Mouse (Mus musculus) CH12.LX (cell line): Measurements from ENCODE around the gene Xpr1. TPM values are rescaled to one million over a fixed set of nuclear protein-coding genes. Genes with fewer than 3 reads are reported as not detected.

Experiments used
- DNase-seq: peaks from one replicate; pipeline ENCODE4 v3.0.0-alpha.2; 2013; ENCODE audit errors: extremely low read depth
- H3K27ac ChIP-seq: 2 replicates; pipeline ENCODE4 v1.5.1; 2012; ENCODE audit warnings: low read depth, mild to moderate bottlenecking, control low read depth, moderate library complexity; ENCODE audit not compliant: insufficient read depth
- H3K27me3 ChIP-seq: replicated peaks from 2 replicates; pipeline ENCODE3; 2012; ENCODE audit warnings: inconsistent platforms
- H3K36me3 ChIP-seq, 2 experiments: replicated peaks in 1 of 2; 2 replicates each; pipeline versions ENCODE3 to v1.6.1; 2012; ENCODE audit warnings: inconsistent platforms in 1 of 2, low read length in 1 of 2, mild to moderate bottlenecking in 1 of 2, mixed read lengths in 1 of 2, moderate library complexity in 1 of 2; ENCODE audit not compliant: control insufficient read depth in 1 of 2, insufficient read depth in 1 of 2
- H3K4me1 ChIP-seq, 2 experiments: 2 replicates each; pipeline ENCODE4 v1.6.1; 2012; ENCODE audit warnings: inconsistent platforms in 1 of 2, moderate library complexity in 1 of 2; ENCODE audit not compliant: insufficient read depth in 2 of 2, control insufficient read depth in 1 of 2
- H3K4me2 ChIP-seq: 2 replicates; pipeline ENCODE4 v1.6.1; 2012; ENCODE audit warnings: low read depth, mild to moderate bottlenecking, control low read depth; ENCODE audit not compliant: poor library complexity, insufficient read depth, severe bottlenecking
- H3K4me3 ChIP-seq, 3 experiments: fragments of 150-350 bp in 1 of 3; sonication (generic) in 1 of 3; replicated peaks in 1 of 3; 2 replicates each; pipeline versions ENCODE3 to v1.5.1; 2011 to 2012; ENCODE audit warnings: low read depth in 2 of 3, low read length in 2 of 3, mild to moderate bottlenecking in 2 of 3, moderate library complexity in 2 of 3, control low read depth in 1 of 3, improper control_type of control experiment in 1 of 3, inconsistent platforms in 1 of 3, mixed read lengths in 1 of 3; ENCODE audit not compliant: poor library complexity in 1 of 3
- H3K79me2 ChIP-seq: replicated peaks from 2 replicates; pipeline ENCODE4 v1.6.1; 2012; ENCODE audit warnings: mild to moderate bottlenecking, moderate library complexity; ENCODE audit not compliant: control insufficient read depth, poor library complexity, insufficient read depth, severe bottlenecking; ENCODE audit errors: extremely low read depth
- H3K9ac ChIP-seq: 2 replicates; pipeline ENCODE4 v1.6.1; 2012; ENCODE audit warnings: low read depth, mild to moderate bottlenecking, control low read depth, moderate library complexity; ENCODE audit not compliant: insufficient read depth
- H3K9me3 ChIP-seq: replicated peaks from 2 replicates; pipeline ENCODE3; 2012; ENCODE audit warnings: low read length, inconsistent platforms, mixed read lengths
- BHLHE40 ChIP-seq: IDR thresholded peaks from 2 replicates; pipeline ENCODE4 v1.6.1; 2011; ENCODE audit warnings: mild to moderate bottlenecking, low read depth, low read length, improper control_type of control experiment
- CHD2 ChIP-seq: IDR thresholded peaks from 2 replicates; pipeline ENCODE4 v1.6.1; 2011; ENCODE audit warnings: low read length, improper control_type of control experiment
- ELF1 ChIP-seq: IDR thresholded peaks from 2 replicates; pipeline ENCODE4 v1.6.1; 2014; ENCODE audit warnings: low read depth, mild to moderate bottlenecking, inconsistent platforms, low read length, improper control_type of control experiment
- EP300 ChIP-seq: IDR thresholded peaks from 2 replicates; pipeline ENCODE4 v1.6.1; 2011; ENCODE audit warnings: low read length, improper control_type of control experiment
- HCFC1 ChIP-seq: IDR thresholded peaks from 2 replicates; pipeline ENCODE4 v1.6.1; 2012; ENCODE audit warnings: low read depth, mild to moderate bottlenecking, inconsistent platforms, low read length, improper control_type of control experiment
- MAFK ChIP-seq: IDR thresholded peaks from 2 replicates; pipeline ENCODE4 v1.6.1; 2011; ENCODE audit warnings: low read length, improper control_type of control experiment; ENCODE audit not compliant: insufficient replicate concordance
- MAX ChIP-seq: IDR thresholded peaks from 2 replicates; pipeline ENCODE4 v1.6.1; 2011; ENCODE audit warnings: low read length, improper control_type of control experiment
- MAZ ChIP-seq: IDR thresholded peaks from 2 replicates; pipeline ENCODE4 v1.6.1; 2012; ENCODE audit warnings: low read depth, mild to moderate bottlenecking, inconsistent platforms, low read length, improper control_type of control experiment, moderate library complexity
- MEF2A ChIP-seq: IDR thresholded peaks from 2 replicates; pipeline ENCODE4 v1.6.1; 2014; ENCODE audit warnings: low read depth, mild to moderate bottlenecking, inconsistent platforms, low read length, improper control_type of control experiment, borderline replicate concordance
- PAX5 ChIP-seq: IDR thresholded peaks from 2 replicates; pipeline ENCODE4 v1.6.1; 2012; ENCODE audit warnings: low read length, inconsistent platforms, mixed read lengths
- SIN3A ChIP-seq: IDR thresholded peaks from 2 replicates; pipeline ENCODE4 v1.6.1; 2012; ENCODE audit warnings: low read length, improper control_type of control experiment, inconsistent platforms
- TCF12 ChIP-seq: IDR thresholded peaks from 2 replicates; pipeline ENCODE4 v1.6.1; 2014; ENCODE audit warnings: low read depth, mild to moderate bottlenecking, inconsistent platforms, low read length, improper control_type of control experiment
- USF2 ChIP-seq: conservative IDR thresholded peaks from 2 replicates; pipeline ENCODE4 v1.6.1; 2011; ENCODE audit warnings: low read depth, low read length, improper control_type of control experiment
- ZC3H11A ChIP-seq: IDR thresholded peaks from 2 replicates; pipeline ENCODE4 v1.6.1; 2012; ENCODE audit warnings: low read depth, mild to moderate bottlenecking, inconsistent platforms, low read length, improper control_type of control experiment
- ZNF384 ChIP-seq: IDR thresholded peaks from 2 replicates; pipeline ENCODE4 v1.6.1; 2012; ENCODE audit warnings: low read depth, low read length, improper control_type of control experiment, inconsistent platforms
- dilution Hi-C: fragments of 300-500 bp; cut with MboI; formaldehyde crosslinking; loops from 2 replicates; pipeline ENCODE4 v1.14.3; 2020; ENCODE audit warnings: low sequenced_read_pairs; ENCODE audit not compliant: extremely low pct_unique_long_range_greater_than_20kb, extremely low pct_ligation_motif_present
- in situ Hi-C: fragments of 300-500 bp; cut with MboI; formaldehyde crosslinking; loops from 3 replicates; pipeline ENCODE4 v1.14.3; 2019; ENCODE audit warnings: low sequenced_read_pairs, low pct_ligation_motif_present, low pct_unique_long_range_greater_than_20kb, mixed read lengths
- polyA plus RNA-seq: library from polyadenylated mRNA; unstranded; fragments of >175 nt; gene quantifications from 2 replicates; pipeline ENCODE4 v1.2.1, GENCODE M21; 2012; ENCODE audit warnings: low read depth; ENCODE audit not compliant: insufficient read length
- total RNA-seq, 2 experiments: library from RNA; depleted of rRNA; stranded (reverse); fragments of 300-350 nt in 1 of 2; fragments of >200 nt in 1 of 2; gene quantifications; 2 replicates each; pipeline ENCODE4 v1.2.3; 2012 to 2014

Xpr1 gene
- total and polyA plus RNA-seq, 3 experiments = 7.7 to 13.1 (median 9.6) TPM

DNA sequence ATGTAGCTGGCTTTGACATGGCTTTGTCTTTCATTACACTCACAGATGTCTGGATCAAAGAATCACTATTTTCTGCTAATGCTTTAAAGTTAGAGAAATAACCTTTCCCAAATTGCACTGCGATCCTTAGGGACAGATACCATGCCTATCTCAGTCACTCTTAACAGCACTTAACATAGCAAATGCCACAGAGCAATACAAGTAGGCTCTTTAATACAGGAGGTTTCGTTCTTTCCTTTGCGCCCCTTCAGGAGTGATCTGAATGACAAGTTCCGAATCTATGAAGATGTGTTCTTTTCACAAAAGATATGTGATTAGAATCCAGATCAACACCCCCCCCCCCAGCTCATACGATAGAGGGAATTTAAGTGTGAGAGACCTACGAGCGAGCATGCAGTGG is 12.1 kb upstream of the Xpr1 start:
- in situ Hi-C loops = no loop called here
- H3K9me3 ChIP-seq = peaks cover 4% of the 10 kb centered on the region
- dilution Hi-C loops = no loop called here

DNA sequence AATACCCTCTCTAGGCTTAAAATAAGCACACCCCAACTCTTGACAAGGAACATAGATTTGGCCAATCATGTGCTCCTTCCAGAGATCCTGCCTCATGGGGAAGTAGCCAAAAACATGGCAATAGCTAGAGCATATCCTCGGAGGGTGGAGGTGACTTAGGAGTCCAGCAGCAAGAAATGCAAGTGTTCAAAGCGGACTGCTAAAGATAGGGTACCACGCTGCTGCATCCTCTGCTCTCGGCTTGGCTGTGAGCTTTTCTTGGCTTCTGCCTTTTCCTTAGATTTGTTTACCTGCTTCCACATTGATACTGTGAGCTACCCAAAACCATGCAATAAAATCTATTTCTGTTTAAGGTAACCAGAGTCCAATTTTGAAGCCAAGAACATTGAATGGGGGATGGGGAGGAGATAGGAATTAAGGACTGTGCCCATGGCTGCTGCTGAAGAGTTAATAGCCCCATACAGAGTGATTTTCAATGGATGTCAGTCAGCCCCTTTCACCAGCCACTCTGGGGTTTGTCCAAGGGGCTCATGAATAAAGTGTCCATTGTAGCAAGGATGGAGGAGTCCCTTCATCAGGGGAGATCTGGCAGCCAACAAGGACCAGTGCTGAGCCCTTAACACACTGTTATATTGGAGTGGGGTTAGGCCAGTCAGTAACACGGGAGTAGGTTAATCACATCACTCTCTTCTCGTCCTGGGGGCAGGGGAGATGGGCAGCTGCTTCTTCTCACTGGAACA is 10.1 kb upstream of the Xpr1 start:
- in situ Hi-C loops = no loop called here
- DNase-seq = no peak
- H3K4me2 ChIP-seq = no peak overlapping the region
- no peaks in the 10 kb centered on the region for H3K27me3 ChIP-seq
- H3K4me1 ChIP-seq = peaks cover 0 to 13% of the 10 kb centered on the region in 2 experiments; a peak in 3 of 4 replicates
- no peaks in the 10 kb centered on the region for H3K79me2 ChIP-seq
- dilution Hi-C loops = no loop called here
- no peak overlapping the region for H3K9ac ChIP-seq
- H3K36me3 ChIP-seq = no peaks in the 10 kb centered on the region
- TF ChIP-seq MAFK (no peak), ZC3H11A (no peak), USF2 (no peak), BHLHE40 (no peak), CHD2 (no peak), ELF1 (no peak)
- peaks cover 4% of the 10 kb centered on the region for H3K9me3 ChIP-seq
- no peak overlapping the region for H3K27ac ChIP-seq
- H3K4me3 ChIP-seq = no peak overlapping the region

More for the DNA sequence above, 12.1 kb upstream of the Xpr1 start:
- no peak for DNase-seq
- no peak overlapping the region for H3K27ac ChIP-seq
- H3K9ac ChIP-seq = no peak overlapping the region
- H3K36me3 ChIP-seq = no peaks in the 10 kb centered on the region
- H3K4me2 ChIP-seq = no peak overlapping the region
- TF ChIP-seq MEF2A (no peak), TCF12 (no peak), MAZ (no peak), BHLHE40 (no peak), ZNF384 (no peak), HCFC1 (no peak), EP300 (no peak), USF2 (no peak), PAX5 (no peak), SIN3A (no peak), ZC3H11A (no peak), MAX (no peak)
- no peaks in the 10 kb centered on the region for H3K27me3 ChIP-seq
- H3K79me2 ChIP-seq = no peaks in the 10 kb centered on the region
- no peak overlapping the region for H3K4me3 ChIP-seq
- peaks cover 0 to 13% of the 10 kb centered on the region in 2 experiments; a peak in 3 of 4 replicates for H3K4me1 ChIP-seq
